Mouse (Mus musculus) forebrain, embryonic 11.5 days (tissue): ENCODE data around the gene Ankrd13b. TPM values are rescaled to one million over a fixed set of nuclear protein-coding genes. Genes with fewer than 3 reads are reported as not detected.

Experiments
- polyA plus RNA-seq: library from polyadenylated mRNA; unstranded; fragments of >200 nt; fragmentation: Nextera tagmentation; extraction: Ambion mirVana; gene quantifications from 2 replicates; pipeline ENCODE4 v1.2.1, GENCODE M21; 2014

Ankrd13b gene
- polyA plus RNA-seq, 1 experiment from 2014 or later, result 19.0 TPM

Other genes starting within 250 kb of the Ankrd13b start
- gene Coro6, start 27.3 kb downstream of the Ankrd13b start, polyA plus RNA-seq, result 0.08 and 0.40 TPM in 2 replicates
- 19.2 and 21.2 TPM in 2 replicates for gene Git1, start 3.9 kb upstream of the Ankrd13b start, polyA plus RNA-seq
- gene Abhd15, start 25.4 kb upstream of the Ankrd13b start, polyA plus RNA-seq, result 3.3 TPM in 2 replicates
- 32.2 and 35.8 TPM in 2 replicates for gene Trp53i13, start 26.3 kb upstream of the Ankrd13b start, polyA plus RNA-seq
- 0.19 TPM in 1 of 2 replicates, not detected in the other for gene Gm10392, start 29.5 kb upstream of the Ankrd13b start, polyA plus RNA-seq
- gene Taok1, start 118.1 kb upstream of the Ankrd13b start, polyA plus RNA-seq, result 24.0 and 24.6 TPM in 2 replicates
- gene Nufip2, start 196.5 kb upstream of the Ankrd13b start, polyA plus RNA-seq, result 4.6 and 5.7 TPM in 2 replicates
- gene Cryba1, start 235.6 kb upstream of the Ankrd13b start, polyA plus RNA-seq, result 0.61 and 1.6 TPM in 2 replicates